Mouse (Mus musculus) liver, postnatal 0 days (tissue): ENCODE measurements around the gene Rassf7. TPM values are rescaled to one million over a fixed set of nuclear protein-coding genes. Genes with fewer than 3 reads are reported as not detected.
A peak's percentile ranks its signal among the peaks of the same experiment; 100 is the strongest.

ENCODE experiments used
- ATAC-seq: fragments of 200-750 bp; cut with Nextera tagmentation; 2 replicates; pipeline ENCODE4 v1.8.0; 2017; ENCODE audit warnings: mild to moderate bottlenecking, moderate library complexity
- DNase-seq: peaks from one replicate; pipeline ENCODE4 v3.0.0-alpha.2; 2016
- H3K27ac ChIP-seq: fragments of 300-500 bp; sonication (generic); 2 replicates; pipeline ENCODE4 v1.5.1; 2014; ENCODE audit warnings: antibody characterized with exemption, moderate library complexity, mild to moderate bottlenecking, low read depth
- H3K27me3 ChIP-seq: fragments of 300-500 bp; sonication (generic); 2 replicates; pipeline ENCODE4 v1.6.1; 2014; ENCODE audit warnings: low read length, control low read depth, mixed read lengths; ENCODE audit not compliant: insufficient read depth
- H3K36me3 ChIP-seq: fragments of 300-500 bp; sonication (generic); replicated peaks from 2 replicates; pipeline ENCODE4 v1.6.1; 2014; ENCODE audit warnings: mild to moderate bottlenecking, control low read depth, low read length, moderate library complexity, mixed read lengths; ENCODE audit not compliant: insufficient read depth
- H3K4me1 ChIP-seq: fragments of 300-500 bp; sonication (generic); 2 replicates; pipeline ENCODE4 v1.6.1; 2014; ENCODE audit warnings: antibody characterized with exemption, mild to moderate bottlenecking, control low read depth; ENCODE audit not compliant: insufficient read depth
- H3K4me2 ChIP-seq: fragments of 300-500 bp; sonication (generic); 2 replicates; pipeline ENCODE4 v1.6.1; 2014; ENCODE audit warnings: low read depth, mild to moderate bottlenecking, low read length, moderate library complexity, mixed read lengths
- H3K4me3 ChIP-seq: fragments of 300-500 bp; sonication (generic); 2 replicates; pipeline ENCODE4 v1.5.1; 2014; ENCODE audit warnings: low read depth, low read length
- H3K9ac ChIP-seq: fragments of 300-500 bp; sonication (generic); replicated peaks from 2 replicates; pipeline ENCODE4 v1.6.1; 2014; ENCODE audit warnings: mild to moderate bottlenecking, moderate library complexity
- H3K9me3 ChIP-seq: fragments of 300-500 bp; sonication (generic); 2 replicates; pipeline ENCODE4 v1.6.1; 2016; ENCODE audit warnings: mild to moderate bottlenecking, control low read depth, low read length, mixed read lengths
- CTCF ChIP-seq: sonication (generic); IDR thresholded peaks from 2 replicates; pipeline ENCODE4 v1.5.1; 2016; ENCODE audit warnings: antibody characterized with exemption, low read depth
- EP300 ChIP-seq: IDR thresholded peaks from 2 replicates; pipeline ENCODE4 v1.6.1; 2016; ENCODE audit warnings: antibody characterized with exemption, low read depth, mild to moderate bottlenecking
- WGBS: fragments of 180-500 bp; shearing (Covaris S2); extraction: QIAGEN DNeasy Blood & Tissue Kit; methylation state at CpG from one replicate; pipeline ENCODE4 v1.1.7; 2014; ENCODE audit not compliant: insufficient replicate concordance; 5-methylcytosine and 5-hydroxymethylcytosine counted together
- polyA plus RNA-seq: library from polyadenylated mRNA; unstranded; fragments of >200 nt; fragmentation: Nextera tagmentation; extraction: Ambion mirVana; gene quantifications from 2 replicates; pipeline ENCODE4 v1.2.1, GENCODE M21; 2015

Rassf7 gene
- polyA plus RNA-seq, 1 experiment from 2014 or later: 24.9 TPM

DNA sequence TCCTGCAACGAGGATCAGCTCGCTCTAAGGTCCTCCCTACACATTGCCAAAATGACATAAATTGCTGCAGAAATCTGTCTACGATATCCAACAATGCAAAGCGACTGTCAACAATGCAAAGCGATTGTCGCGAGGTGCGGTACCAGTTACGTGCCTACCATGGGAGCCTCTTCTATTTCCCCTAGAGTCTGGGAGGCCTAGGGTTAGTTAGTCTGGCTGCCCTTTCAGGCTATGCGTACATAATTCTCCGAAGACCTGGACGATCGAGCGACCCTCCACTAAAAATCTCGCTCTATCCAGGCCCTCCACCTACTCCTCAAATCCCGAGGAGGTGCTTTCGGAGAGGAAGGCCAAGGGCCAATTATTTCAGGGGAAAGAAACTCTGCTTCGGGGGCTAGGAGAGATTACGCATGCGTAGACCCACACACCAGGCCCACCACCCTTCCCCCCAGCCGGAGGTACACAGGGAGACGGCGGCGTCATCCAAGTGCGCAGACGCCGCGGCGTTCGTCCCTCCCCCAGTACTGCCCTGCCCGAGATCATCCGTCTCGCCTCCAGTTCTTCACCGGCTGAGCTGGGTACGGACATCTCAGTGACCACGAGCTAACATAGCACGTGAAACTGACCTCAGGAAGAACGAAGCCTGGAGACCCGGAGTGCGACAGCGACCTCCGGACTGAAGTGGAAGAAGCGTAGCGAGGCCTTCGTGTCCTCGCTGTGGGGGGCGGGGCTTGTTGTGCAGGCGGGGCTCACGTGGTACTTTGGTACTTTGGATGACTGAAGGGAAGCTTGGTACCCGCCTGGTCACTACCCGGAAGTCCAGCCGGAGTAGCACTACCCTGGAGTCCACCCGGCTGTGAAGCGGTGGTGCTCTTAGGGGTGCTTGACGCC, 43.3 kb upstream of the Rassf7 start, which contains the start of gene Rnh1:
Gene Rnh1 (minus strand): TSS at position 742 of the 891 bp plus-strand sequence.
- Histone ChIP-seq H3K4me1 (peaks cover 49% of the 10 kb centered on the region), H3K9ac (peak within 1 kb of the TSS; percentile 75), H3K9me3 (no peaks in the 10 kb centered on the region), H3K27ac (peak within 1 kb of the TSS; percentile 94), H3K4me3 (peak within 1 kb of the TSS; percentile 68), H3K27me3 (no peaks in the 10 kb centered on the region), H3K4me2 (peak within 1 kb of the TSS; percentile 94), H3K36me3 (no peaks in the 10 kb centered on the region)
- ATAC-seq: peak; percentile 91
- no peak for TF ChIP-seq CTCF
- 0 out of 2 replicates have a peak, but pooled peaks have one; percentile 40 for TF ChIP-seq EP300
- peak; percentile 93 for DNase-seq
- WGBS: 1% methylated on average over 55 of the region's 55 CpGs

DNA sequence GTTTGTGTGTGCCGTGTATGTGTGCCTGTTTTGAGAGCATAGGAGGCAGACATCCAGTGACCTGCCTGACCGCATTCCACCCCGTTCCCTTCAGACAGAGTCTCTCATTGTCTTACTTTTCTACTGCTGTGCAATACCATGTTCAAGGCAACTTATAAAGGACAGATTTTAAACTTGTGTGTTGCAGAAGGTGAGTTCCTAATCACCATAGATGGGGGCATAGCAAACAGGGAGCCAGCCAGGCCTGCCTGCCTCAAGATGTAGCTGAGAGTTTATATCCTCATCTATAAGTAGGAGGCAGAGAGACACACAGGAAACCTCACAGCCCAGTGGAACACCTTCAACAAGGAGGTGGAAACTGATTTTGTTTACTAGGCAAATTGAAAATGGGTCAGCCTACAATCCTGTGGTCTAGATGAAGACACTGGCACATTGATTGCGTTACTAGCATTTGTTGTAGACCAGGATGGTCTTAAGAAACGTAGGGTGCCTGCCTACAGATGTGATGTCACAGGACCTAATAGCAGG, 42.3 kb upstream of the Rassf7 start:
- 74% methylated on average over 5 of the region's 5 CpGs for WGBS
- peak overlapping the region; percentile 75; the same call in 1 of the 2 replicates for H3K9ac ChIP-seq
- DNase-seq (no peak), ATAC-seq (no peak)
- peak overlapping the region; percentile 94 for H3K4me2 ChIP-seq
- 0 out of 2 replicates have a peak, but pooled peaks cover 2% of the 10 kb centered on the region for H3K27me3 ChIP-seq
- no peaks in the 10 kb centered on the region for H3K9me3 ChIP-seq
- peak overlapping the region; percentile 68; the same call in 1 of the 2 replicates for H3K4me3 ChIP-seq
- peak overlapping the region; percentile 94 for H3K27ac ChIP-seq
- TF ChIP-seq EP300 (no peak), CTCF (no peak)
- peaks cover 39% of the 10 kb centered on the region for H3K4me1 ChIP-seq
- H3K36me3 ChIP-seq: no peaks in the 10 kb centered on the region

DNA sequence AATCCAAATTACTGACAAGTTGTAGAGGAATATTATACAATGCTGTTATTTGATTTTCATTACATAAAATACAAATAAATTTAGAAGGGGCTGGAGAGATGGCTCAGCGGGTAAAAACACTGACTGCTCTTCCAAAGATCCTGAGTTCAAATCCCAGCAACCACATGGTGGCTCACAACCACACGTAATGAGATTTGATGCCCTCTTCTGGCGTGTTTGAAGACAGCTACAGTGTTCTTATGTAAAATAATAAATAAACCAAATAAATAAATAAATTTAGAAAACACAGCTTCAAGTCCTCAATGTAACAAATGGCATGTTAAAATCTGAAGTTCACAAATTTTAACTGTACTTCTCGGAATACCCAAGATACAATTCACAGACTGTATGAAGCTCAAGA, 40.6 kb upstream of the Rassf7 start:
- Histone ChIP-seq H3K4me2 (no peak overlapping the region), H3K9ac (no peak overlapping the region), H3K27me3 (0 out of 2 replicates have a peak, but pooled peaks cover 2% of the 10 kb centered on the region), H3K36me3 (no peaks in the 10 kb centered on the region), H3K4me3 (no peak overlapping the region), H3K9me3 (no peaks in the 10 kb centered on the region), H3K27ac (no peak overlapping the region), H3K4me1 (peaks cover 23% of the 10 kb centered on the region)
- DNase-seq (no peak), ATAC-seq (no peak)
- WGBS: 76% methylated on average over 4 of the region's 4 CpGs
- TF ChIP-seq EP300: no peak
- 0 out of 2 replicates have a peak, but pooled peaks have one; percentile 15 for TF ChIP-seq CTCF

DNA sequence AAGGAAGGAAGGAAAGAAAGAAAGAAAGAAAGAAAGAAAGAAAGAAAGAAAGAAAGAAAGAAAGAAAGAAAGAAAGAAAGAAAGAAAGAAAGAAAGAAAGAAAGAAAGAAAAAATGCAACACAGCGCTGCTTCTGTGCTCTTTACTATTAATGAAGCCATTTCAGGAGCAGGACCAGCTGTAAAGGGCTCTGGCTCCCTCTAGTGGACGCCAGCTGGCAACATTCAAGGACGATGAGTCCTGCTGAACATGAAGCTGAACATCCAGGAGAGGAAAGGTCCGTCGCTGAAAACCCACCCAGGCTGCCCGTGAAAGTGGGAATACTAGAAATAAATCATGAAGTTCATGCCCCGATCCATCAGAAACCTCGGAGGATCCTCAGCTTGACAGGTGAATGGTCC, 39.5 kb upstream of the Rassf7 start:
- WGBS: under 1% methylated on average over 8 of the region's 8 CpGs
- H3K27me3 ChIP-seq: 0 out of 2 replicates have a peak, but pooled peaks cover 2% of the 10 kb centered on the region
- ATAC-seq: no peak
- peaks cover 14% of the 10 kb centered on the region for H3K4me1 ChIP-seq
- H3K9ac ChIP-seq: no peak overlapping the region
- no peak for TF ChIP-seq EP300
- peak; percentile 98 for TF ChIP-seq CTCF
- H3K9me3 ChIP-seq: no peaks in the 10 kb centered on the region
- no peak overlapping the region for H3K4me2 ChIP-seq
- H3K4me3 ChIP-seq: no peak overlapping the region
- no peaks in the 10 kb centered on the region for H3K36me3 ChIP-seq
- no peak overlapping the region for H3K27ac ChIP-seq
- peak; percentile 91 for DNase-seq

DNA sequence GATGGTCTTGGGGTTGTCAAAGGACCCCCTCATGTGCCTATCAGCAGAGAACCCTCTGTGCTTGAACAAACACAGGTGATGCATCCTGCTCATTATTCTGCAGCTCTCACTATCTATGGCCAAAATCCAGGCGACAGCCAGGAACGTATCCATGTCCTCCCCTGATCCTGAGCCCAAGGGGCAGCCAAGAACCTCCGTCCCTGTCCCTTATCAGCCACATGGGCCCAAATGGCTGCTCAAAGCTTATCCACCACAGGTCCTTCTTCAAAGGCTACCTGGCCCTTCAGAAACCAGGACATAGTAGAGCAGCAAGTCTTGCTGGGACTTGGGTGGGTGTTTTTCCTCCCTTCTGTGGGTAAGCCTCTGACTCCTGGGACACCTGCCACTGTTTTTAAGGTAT, 27.5 kb upstream of the Rassf7 start:
- H3K36me3 ChIP-seq: peaks cover 32% of the 10 kb centered on the region
- WGBS: 69% methylated on average over 3 of the region's 3 CpGs
- no peak for TF ChIP-seq EP300
- TF ChIP-seq CTCF: no peak

DNA sequence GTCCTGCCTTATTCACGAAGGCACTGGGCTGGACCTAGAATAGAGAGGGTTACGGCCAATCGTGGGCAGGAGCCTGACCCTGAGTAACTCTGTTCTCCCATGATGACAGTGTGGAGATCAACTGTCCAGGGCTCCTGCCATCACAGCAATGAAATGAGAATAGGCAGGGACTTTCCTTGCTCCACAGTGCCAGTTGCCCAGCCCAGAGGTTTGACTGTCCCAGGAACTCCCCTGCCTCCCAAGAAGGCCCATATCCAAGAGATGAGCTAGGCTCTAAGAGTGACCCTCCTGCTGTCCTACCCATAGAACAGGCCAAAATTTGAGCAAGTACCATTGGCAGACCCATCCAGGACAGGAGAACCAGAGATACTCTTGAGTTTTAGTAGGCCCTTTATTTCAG, 26.9 kb upstream of the Rassf7 start:
- TF ChIP-seq EP300 (no peak), CTCF (no peak)
- H3K36me3 ChIP-seq: peaks cover 32% of the 10 kb centered on the region
- no peaks in the 10 kb centered on the region for H3K9me3 ChIP-seq
- H3K4me3 ChIP-seq: no peak overlapping the region
- H3K4me2 ChIP-seq: no peak overlapping the region
- peaks cover 13% of the 10 kb centered on the region for H3K4me1 ChIP-seq
- no peak overlapping the region for H3K27ac ChIP-seq
- no peak overlapping the region for H3K9ac ChIP-seq
- DNase-seq (no peak), ATAC-seq (no peak)
- H3K27me3 ChIP-seq: no peaks in the 10 kb centered on the region
- 89% methylated on average over 3 of the region's 3 CpGs for WGBS

More for the DNA sequence above, 27.5 kb upstream of the Rassf7 start:
- no peaks in the 10 kb centered on the region for H3K9me3 ChIP-seq
- no peak for DNase-seq
- H3K27ac ChIP-seq: no peak overlapping the region
- no peak for ATAC-seq
- H3K9ac ChIP-seq: no peak overlapping the region
- no peak overlapping the region for H3K4me3 ChIP-seq
- H3K4me1 ChIP-seq: peaks cover 12% of the 10 kb centered on the region
- no peaks in the 10 kb centered on the region for H3K27me3 ChIP-seq
- no peak overlapping the region for H3K4me2 ChIP-seq
